In genomic region chr11:104768072-104768471, GRCm38 (mm10) we compare ENCODE assay signal across 9 mouse cellular contexts.
DNase-seq lines count a peak whose midpoint lies in the region; ATAC-seq and TF ChIP-seq lines count a peak whose summit lies in the region.
"Had no signal": no experiment of that assay in that cellular context is flagged by ENCODE, and none has a peak within 500 bp of the region (broad histone marks: within the 10 kb centered on the region; RNA-seq: fewer than 3 reads in every experiment).

No protein-coding gene starts in this region.

- peak; percentile 2 for DNase-seq in kidney, adult 11 months
- DNase-seq in G1E (ENCODE audit: low spot score), result peak; percentile 11
- peak; percentile 44 to 69 for DNase-seq in adrenal gland, postnatal 36 days
- peak; percentile 8 to 16 for DNase-seq in left cerebral cortex, adult 8-10 months (ENCODE audit: low spot score in 2 of 2)

- H3K4me2 ChIP-seq in kidney, embryonic 15.5 days, result no peak overlapping the region
- H3K4me2 ChIP-seq: heart, embryonic 15.5 days had no signal

- ATAC-seq in kidney, embryonic 15.5 days (replicated peaks; ENCODE audit: low FRiP score), result no peak
- ATAC-seq in G1E (ENCODE audit: extremely low read depth, insufficient number of reproducible peaks, low FRiP score, poor library complexity, severe bottlenecking), result no peak
- ATAC-seq in frontal cortex, adult (ENCODE audit: low TSS enrichment), result peak; percentile 73
- ATAC-seq in neutrophil, adult 5-6 weeks (ENCODE audit: extremely low read depth, insufficient number of reproducible peaks, low FRiP score, poor library complexity, severe bottlenecking), result peak; percentile 64; the same call in 1 of the 2 replicates
- no peak for ATAC-seq in erythroid progenitor cell, adult 5-6 weeks (replicated peaks; ENCODE audit: low FRiP score, poor library complexity, severe bottlenecking)

- H3K9me3 ChIP-seq in kidney, embryonic 15.5 days (replicated peaks), result no peaks in the 10 kb centered on the region
- H3K9me3 ChIP-seq in G1E (replicated peaks), result no peaks in the 10 kb centered on the region
- H3K9me3 ChIP-seq: heart, embryonic 15.5 days had no signal

- H3K36me3 ChIP-seq in kidney, embryonic 15.5 days, result no peaks in the 10 kb centered on the region
- H3K36me3 ChIP-seq in G1E (replicated peaks), result no peaks in the 10 kb centered on the region
- H3K36me3 ChIP-seq: heart, embryonic 15.5 days had no signal

- H3K27ac ChIP-seq in kidney, embryonic 15.5 days, result no peak overlapping the region
- H3K27ac ChIP-seq: heart, embryonic 15.5 days had no signal

- no peak overlapping the region for H3K9ac ChIP-seq in kidney, embryonic 15.5 days
- H3K9ac ChIP-seq: heart, embryonic 15.5 days had no signal

- H3K4me1 ChIP-seq in kidney, embryonic 15.5 days, result no peaks in the 10 kb centered on the region
- H3K4me1 ChIP-seq in G1E (ENCODE audit: insufficient read depth, low read depth, low read length), result peaks cover 2% of the 10 kb centered on the region; the same call in 1 of the 2 replicates
- H3K4me1 ChIP-seq: heart, embryonic 15.5 days had no signal

- TF ChIP-seq CTCF in G1E (IDR thresholded peaks at IDR 0.05; ENCODE audit: low read depth, low read length), result peak; percentile 66

- H3K27me3 ChIP-seq in kidney, embryonic 15.5 days, result no peaks in the 10 kb centered on the region
- H3K27me3 ChIP-seq in G1E (ENCODE audit: insufficient read depth, low read length), result 0 out of 2 replicates have a peak, but pooled peaks cover 6% of the 10 kb centered on the region
- H3K27me3 ChIP-seq: heart, embryonic 15.5 days had no signal

- WGBS in kidney, embryonic 15.5 days, result 10% methylated on average over 5 of the region's 5 CpGs

- no peak overlapping the region for H3K4me3 ChIP-seq in kidney, embryonic 15.5 days (replicated peaks)
- H3K4me3 ChIP-seq in G1E (ENCODE audit: low read depth, low read length), result no peak overlapping the region
- H3K4me3 ChIP-seq: heart, embryonic 15.5 days had no signal

Comparison
In these comparisons a context has a peak if more than half of its experiments do, and no peak if none do; other contexts are left out.
1. DNase-seq: peak in every context shown above with its lines; median percentile 56 in adrenal gland, postnatal 36 days; 12 in left cerebral cortex, adult 8-10 months; 11 in G1E; 2 in kidney, adult 11 months.
2. ATAC-seq: peak in frontal cortex, adult (single experiment) and neutrophil, adult 5-6 weeks (single experiment); none in kidney, embryonic 15.5 days (single experiment), G1E (single experiment) and erythroid progenitor cell, adult 5-6 weeks (single experiment).